Mouse (Mus musculus): ENCODE data around the gene Nars2. TPM values are rescaled to one million over a fixed set of nuclear protein-coding genes. Genes with fewer than 3 reads are reported as not detected.
"Not testable (repeated sequence)": the region's sequence is repeated elsewhere in the genome, so short reads cannot be mapped to it uniquely, and the experiment has no call there.

Nars2 gene
- polyA plus RNA-seq, 1 experiment from 2014 or later, result 10.7 TPM

DNA sequence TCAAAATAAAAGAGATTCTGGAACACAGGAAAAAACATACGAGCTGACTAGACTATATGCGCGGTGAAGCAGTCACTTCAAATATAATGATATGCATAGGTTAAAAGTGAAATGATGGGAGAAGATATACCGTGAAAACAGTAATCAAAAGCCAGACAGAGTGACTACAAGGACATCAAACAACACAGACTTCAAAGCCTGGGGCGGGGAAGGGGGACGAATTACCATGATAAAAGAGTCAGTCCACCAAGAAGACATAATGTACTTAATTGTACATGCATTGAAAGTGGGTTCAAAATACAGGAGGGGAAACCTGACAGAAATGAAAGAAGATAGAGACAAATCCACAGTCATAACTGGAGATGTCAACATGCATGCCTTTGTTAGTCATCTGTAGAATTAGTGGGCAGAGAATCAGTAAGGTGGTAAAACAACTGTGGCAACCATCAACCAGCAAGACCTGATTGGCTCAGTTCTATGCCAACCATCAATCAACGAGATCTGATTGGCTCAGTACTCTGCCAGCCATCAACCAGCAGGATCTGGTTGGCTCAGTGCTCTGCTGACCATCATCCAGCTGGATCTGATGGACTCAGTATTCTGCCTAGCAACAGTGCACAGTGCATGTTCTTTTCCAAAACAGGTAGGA is 30.7 kb upstream of the Nars2 start:
- Histone ChIP-seq H3K36me3 (ENCODE audit: control insufficient read depth, insufficient read depth) (no peaks in the 10 kb centered on the region), H3K27ac (ENCODE audit: low read depth, low read length) (no peak overlapping the region), H3K9me3 (ENCODE audit: control insufficient read depth) (no peaks in the 10 kb centered on the region), H3K4me3 (ENCODE audit: low read depth, low read length) (no peak overlapping the region), H3K9ac (ENCODE audit: low read depth, low read length) (no peak overlapping the region), H3K27me3 (replicated peaks; ENCODE audit: control insufficient read depth, insufficient read depth, low read length) (no peaks in the 10 kb centered on the region), H3K4me2 (replicated peaks; ENCODE audit: low read depth) (no peak overlapping the region), H3K4me1 (replicated peaks; ENCODE audit: control insufficient read depth, insufficient read depth, low read length) (no peaks in the 10 kb centered on the region)
- no peak for TF ChIP-seq CTCF (IDR thresholded peaks at IDR 0.05; ENCODE audit: low read depth)
- ATAC-seq, result no peak
- WGBS, result 84% methylated on average over 7 of the region's 7 CpGs

DNA sequence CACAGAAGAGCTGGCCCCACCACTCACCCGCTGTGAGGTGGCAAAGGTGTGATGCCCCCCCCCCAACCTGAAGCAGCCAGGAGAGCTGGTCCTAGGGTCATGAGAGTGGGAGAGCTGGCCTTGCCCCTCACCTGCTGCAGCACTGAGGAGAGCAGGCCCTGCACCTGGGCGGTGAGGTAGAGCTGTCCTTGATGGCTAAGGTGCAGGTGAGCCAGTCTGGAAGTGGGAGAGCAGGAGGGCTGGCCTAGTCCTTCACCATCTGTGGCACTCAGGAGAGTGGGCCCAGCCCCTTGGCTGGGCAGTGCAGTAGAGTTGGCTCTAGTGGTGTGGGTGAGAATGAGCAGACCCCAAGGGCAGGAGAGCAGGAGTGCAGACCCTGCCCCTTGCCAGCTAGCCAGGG is 28.4 kb upstream of the Nars2 start:
- H3K4me2 ChIP-seq (replicated peaks; ENCODE audit: low read depth), result no peak overlapping the region
- 95% methylated on average over 2 of the region's 2 CpGs for WGBS
- no peak for TF ChIP-seq CTCF (IDR thresholded peaks at IDR 0.05; ENCODE audit: low read depth)
- no peaks in the 10 kb centered on the region for H3K4me1 ChIP-seq (replicated peaks; ENCODE audit: control insufficient read depth, insufficient read depth, low read length)
- H3K27ac ChIP-seq (ENCODE audit: low read depth, low read length), result no peak overlapping the region
- H3K9me3 ChIP-seq (ENCODE audit: control insufficient read depth), result no peaks in the 10 kb centered on the region
- ATAC-seq, result no peak
- H3K36me3 ChIP-seq (ENCODE audit: control insufficient read depth, insufficient read depth), result no peaks in the 10 kb centered on the region
- no peak overlapping the region for H3K4me3 ChIP-seq (ENCODE audit: low read depth, low read length)
- H3K9ac ChIP-seq (ENCODE audit: low read depth, low read length), result no peak overlapping the region
- no peaks in the 10 kb centered on the region for H3K27me3 ChIP-seq (replicated peaks; ENCODE audit: control insufficient read depth, insufficient read depth, low read length)

DNA sequence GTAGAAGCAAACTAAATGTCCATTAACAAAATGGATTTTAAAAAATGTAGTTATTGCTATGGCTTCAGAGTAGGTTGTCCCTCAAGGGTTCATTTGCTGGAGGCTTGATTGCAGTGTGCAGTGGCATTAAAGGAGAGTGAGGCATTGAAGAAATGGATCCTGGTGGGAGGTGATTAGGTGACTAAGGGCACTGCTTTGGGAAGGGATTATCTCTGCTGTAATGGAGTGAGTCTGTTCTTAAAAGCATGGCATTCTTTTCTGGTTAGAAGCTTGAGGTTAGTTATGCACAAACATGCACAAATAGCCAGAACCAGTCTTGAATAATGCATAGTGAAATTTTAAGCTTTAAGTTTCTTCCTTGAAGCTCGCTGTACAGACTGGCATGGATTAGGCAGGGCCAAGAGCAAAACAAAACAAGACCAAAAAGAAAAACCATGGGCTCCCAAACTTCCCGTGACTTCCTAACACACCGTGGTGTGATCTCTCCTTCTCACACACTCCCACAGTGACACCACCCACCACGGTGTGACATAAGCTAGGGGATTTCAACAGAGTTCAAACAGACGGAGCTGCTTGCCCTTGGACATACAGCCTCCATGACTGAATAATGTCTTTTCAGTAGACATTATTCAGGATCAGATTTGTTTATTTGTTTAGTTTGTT is 7.5 kb upstream of the Nars2 start:
- no peak for ATAC-seq
- no peaks in the 10 kb centered on the region for H3K27me3 ChIP-seq (replicated peaks; ENCODE audit: control insufficient read depth, insufficient read depth, low read length)
- no peak overlapping the region for H3K27ac ChIP-seq (ENCODE audit: low read depth, low read length)
- no peak overlapping the region for H3K9ac ChIP-seq (ENCODE audit: low read depth, low read length)
- no peaks in the 10 kb centered on the region for H3K36me3 ChIP-seq (ENCODE audit: control insufficient read depth, insufficient read depth)
- H3K4me1 ChIP-seq (replicated peaks; ENCODE audit: control insufficient read depth, insufficient read depth, low read length), result no peaks in the 10 kb centered on the region
- no peak overlapping the region for H3K4me3 ChIP-seq (ENCODE audit: low read depth, low read length)
- TF ChIP-seq CTCF (IDR thresholded peaks at IDR 0.05; ENCODE audit: low read depth), result no peak
- no peak overlapping the region for H3K4me2 ChIP-seq (replicated peaks; ENCODE audit: low read depth)
- H3K9me3 ChIP-seq (ENCODE audit: control insufficient read depth), result no peaks in the 10 kb centered on the region
- WGBS, result 79% methylated on average over 5 of the region's 5 CpGs

DNA sequence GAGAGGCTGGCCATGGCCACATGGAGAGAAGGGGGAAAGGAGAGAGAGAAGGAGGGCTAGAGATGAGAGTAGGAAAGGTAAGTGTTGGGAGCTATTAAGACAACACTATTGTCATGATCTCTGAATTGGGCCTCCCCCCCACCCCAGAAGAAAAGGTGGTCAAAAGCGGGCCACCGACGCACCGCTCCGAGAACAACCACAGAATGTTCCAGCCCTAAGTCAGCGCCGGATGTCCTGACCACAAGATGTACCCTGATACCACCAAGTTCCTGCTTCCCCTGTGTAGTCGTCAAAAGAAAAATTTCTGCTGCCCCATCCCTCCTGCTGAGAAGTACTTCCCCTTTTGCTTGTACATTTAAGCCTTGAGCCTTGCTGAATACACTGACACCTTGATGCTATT is 4.8 kb upstream of the Nars2 start:
- not testable (repeated sequence) for H3K4me3 ChIP-seq (ENCODE audit: low read depth, low read length); H3K4me1 ChIP-seq (replicated peaks; ENCODE audit: control insufficient read depth, insufficient read depth, low read length); H3K9ac ChIP-seq (ENCODE audit: low read depth, low read length); H3K36me3 ChIP-seq (ENCODE audit: control insufficient read depth, insufficient read depth); H3K27me3 ChIP-seq (replicated peaks; ENCODE audit: control insufficient read depth, insufficient read depth, low read length); ATAC-seq; H3K9me3 ChIP-seq (ENCODE audit: control insufficient read depth); H3K4me2 ChIP-seq (replicated peaks; ENCODE audit: low read depth); H3K27ac ChIP-seq (ENCODE audit: low read depth, low read length)
- 93% methylated on average over 8 of the region's 8 CpGs for WGBS

DNA sequence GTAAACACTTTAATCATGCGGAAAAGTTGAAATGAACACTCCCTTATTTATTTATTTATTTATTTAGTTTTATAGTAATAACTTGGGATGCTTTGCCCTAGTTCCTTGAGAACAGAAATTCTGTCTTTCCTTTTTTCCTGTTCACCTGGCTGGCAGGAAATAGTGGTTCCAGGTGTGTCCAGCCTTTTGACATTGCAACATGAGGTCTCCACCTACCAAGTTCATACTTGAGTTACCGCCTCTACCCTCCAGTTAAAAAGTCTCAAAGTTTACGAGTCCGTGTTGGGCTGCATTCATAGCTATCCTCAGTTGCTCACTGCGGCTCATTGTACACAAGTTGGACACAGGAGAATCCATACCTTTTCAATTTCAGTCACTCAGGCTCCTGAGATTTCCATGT is 789 bp downstream of the Nars2 start:
- H3K9ac ChIP-seq (ENCODE audit: low read depth, low read length), result peak overlapping the region; percentile 80
- H3K4me1 ChIP-seq (replicated peaks; ENCODE audit: control insufficient read depth, insufficient read depth, low read length), result peaks cover 4% of the 10 kb centered on the region; the same call in 1 of the 2 replicates
- no peak for ATAC-seq
- no peaks in the 10 kb centered on the region for H3K27me3 ChIP-seq (replicated peaks; ENCODE audit: control insufficient read depth, insufficient read depth, low read length)
- H3K36me3 ChIP-seq (ENCODE audit: control insufficient read depth, insufficient read depth), result no peaks in the 10 kb centered on the region
- H3K4me2 ChIP-seq (replicated peaks; ENCODE audit: low read depth), result peak overlapping the region; percentile 91
- H3K4me3 ChIP-seq (ENCODE audit: low read depth, low read length), result peak overlapping the region; percentile 90
- no peaks in the 10 kb centered on the region for H3K9me3 ChIP-seq (ENCODE audit: control insufficient read depth)
- 17% methylated on average over 5 of the region's 5 CpGs for WGBS
- no peak for TF ChIP-seq CTCF (IDR thresholded peaks at IDR 0.05; ENCODE audit: low read depth)
- H3K27ac ChIP-seq (ENCODE audit: low read depth, low read length), result peak overlapping the region; percentile 90

DNA sequence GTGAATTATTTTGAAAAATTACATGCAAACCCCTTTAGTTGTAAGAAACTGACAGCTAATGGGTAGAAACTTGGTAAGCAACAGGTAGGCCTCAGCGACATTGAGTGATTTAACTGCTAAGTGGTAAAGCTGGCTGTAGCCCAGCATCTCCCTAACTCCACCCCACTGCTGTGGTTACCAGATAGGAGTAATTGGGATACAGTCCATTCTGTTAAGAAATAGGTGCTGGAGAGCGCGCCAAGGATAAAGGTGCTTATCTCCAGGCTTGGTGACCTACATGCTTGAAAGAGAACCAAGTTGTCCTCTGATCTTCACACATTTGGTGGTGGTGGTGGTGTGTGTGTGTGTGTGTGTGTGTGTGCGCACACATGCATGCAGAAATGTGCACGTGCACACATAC is 7.9 kb downstream of the Nars2 start:
- TF ChIP-seq CTCF (IDR thresholded peaks at IDR 0.05; ENCODE audit: low read depth), result no peak
- Histone ChIP-seq H3K4me1 (replicated peaks; ENCODE audit: control insufficient read depth, insufficient read depth, low read length) (no peaks in the 10 kb centered on the region), H3K27ac (ENCODE audit: low read depth, low read length) (no peak overlapping the region), H3K4me3 (ENCODE audit: low read depth, low read length) (no peak overlapping the region), H3K4me2 (replicated peaks; ENCODE audit: low read depth) (no peak overlapping the region), H3K9me3 (ENCODE audit: control insufficient read depth) (no peaks in the 10 kb centered on the region), H3K27me3 (replicated peaks; ENCODE audit: control insufficient read depth, insufficient read depth, low read length) (no peaks in the 10 kb centered on the region), H3K36me3 (ENCODE audit: control insufficient read depth, insufficient read depth) (peaks cover 28% of the 10 kb centered on the region; the same call in 1 of the 2 replicates), H3K9ac (ENCODE audit: low read depth, low read length) (no peak overlapping the region)
- ATAC-seq, result no peak
- WGBS, result 91% methylated on average over 5 of the region's 5 CpGs
